Mouse (Mus musculus): ENCODE measurements around the gene Ppfia3. TPM values are rescaled to one million over a fixed set of nuclear protein-coding genes. Genes with fewer than 3 reads are reported as not detected.
"Not testable (repeated sequence)": the region's sequence is repeated elsewhere in the genome, so short reads cannot be mapped to it uniquely, and the experiment has no call there.

Gene Ppfia3
- total RNA-seq, 2 experiments from 2014 or later: 0.08 to 0.10 TPM

DNA sequence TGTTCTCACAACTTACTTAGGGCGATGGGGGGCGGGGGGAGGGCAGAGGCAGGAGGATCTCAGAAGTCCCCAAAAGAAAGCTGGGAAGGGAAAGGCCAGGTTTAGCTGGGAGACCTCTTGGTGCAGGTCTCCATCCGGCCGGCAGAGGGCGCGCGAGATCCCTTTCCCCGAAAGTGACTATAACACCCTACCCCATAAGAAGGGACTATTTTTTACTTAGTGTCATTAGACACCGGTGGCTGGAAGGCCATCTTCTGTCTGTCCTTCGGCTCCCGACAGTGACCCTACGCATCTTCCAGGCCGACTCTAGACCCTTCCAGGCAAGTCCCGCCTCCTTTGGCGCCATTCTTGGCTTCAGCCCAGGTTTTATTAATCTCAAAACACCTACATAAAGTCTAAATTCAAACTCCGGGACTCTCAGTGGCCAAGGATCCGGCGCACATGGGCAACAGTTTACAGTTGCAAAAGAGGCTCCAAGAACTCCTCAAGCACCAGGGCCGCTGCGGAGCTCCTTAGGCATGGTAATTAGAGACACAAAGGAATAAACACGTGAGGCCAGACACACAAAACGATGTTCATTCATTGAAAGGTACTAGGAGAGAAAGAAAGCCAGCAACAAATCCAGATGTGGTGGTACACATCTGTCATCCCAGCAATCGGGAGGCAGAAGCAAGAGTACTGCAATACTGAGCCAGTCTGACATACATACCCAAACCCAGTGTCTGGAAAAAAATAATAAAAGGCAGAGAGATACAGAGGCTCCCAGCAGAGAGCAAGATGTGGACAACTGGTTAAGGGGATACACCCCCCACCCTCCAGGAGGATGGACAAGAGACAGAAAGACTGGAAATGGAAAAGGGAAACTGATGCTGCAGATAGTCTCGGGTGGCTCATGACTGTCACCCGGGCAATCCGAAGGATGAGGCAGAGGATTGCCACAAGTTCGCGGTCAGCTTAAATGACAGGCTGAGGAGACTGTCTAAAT lies 38.6 kb upstream of the Ppfia3 start, which contains the start of gene Kcna7:
Gene Kcna7 (plus strand): TSS at position 563 of the 985 bp plus-strand sequence.
- intact Hi-C loops (cut with DNase I): loop anchor here (1.0 kb wide), 2 partner anchors 29 to 33 kb away; partner anchors contain the start of genes Gys1 and Ruvbl2
- DNase-seq: peak; percentile 88
- peak within 1 kb of the TSS; percentile 81 for H3K4me3 ChIP-seq
- TF ChIP-seq CTCF (IDR thresholded peaks at IDR 0.05): peak; percentile 97
- peak within 1 kb of the TSS; percentile 98 for H3K27ac ChIP-seq

DNA sequence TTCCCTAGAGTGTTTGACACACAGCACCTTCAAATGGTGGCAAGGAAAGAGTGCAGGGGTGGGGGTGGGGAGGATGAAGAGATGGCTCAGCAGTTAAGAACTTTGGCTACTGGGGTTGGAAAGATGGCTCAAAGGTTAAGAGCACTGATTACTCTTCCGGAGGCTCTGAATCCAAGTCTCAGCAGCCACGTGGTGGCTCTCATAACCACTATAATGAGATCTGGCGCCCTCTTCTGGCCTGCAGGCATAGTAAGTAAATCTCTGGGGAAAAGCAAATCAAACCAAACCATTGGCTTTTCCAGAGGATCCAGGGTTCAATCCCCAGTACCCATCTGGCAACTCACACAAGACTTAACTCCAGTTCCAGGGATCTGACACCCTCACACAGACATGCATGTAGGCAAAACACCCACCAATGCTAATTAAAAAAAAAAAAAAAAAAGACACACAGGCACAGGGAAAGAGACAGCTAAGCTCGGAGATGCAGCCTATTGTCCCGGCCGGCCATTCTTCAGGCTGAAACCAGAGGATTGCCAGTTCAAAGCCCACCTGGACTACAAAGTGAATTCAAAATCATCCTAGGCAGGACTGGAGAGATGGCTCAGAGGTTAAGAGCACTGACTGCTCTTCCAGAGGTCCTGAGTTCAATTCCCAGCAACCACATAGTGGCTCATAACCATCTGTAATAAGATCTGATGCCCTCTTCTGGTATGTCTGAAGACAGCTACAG lies 36.9 kb upstream of the Ppfia3 start:
- TF ChIP-seq CTCF (IDR thresholded peaks at IDR 0.05): peak; percentile 68
- Histone ChIP-seq H3K4me3 (no peak overlapping the region; the same call in 1 of the 2 replicates), H3K27ac (peak overlapping the region; percentile 43; the same call in 1 of the 2 replicates)
- DNase-seq: peak; percentile 75
- intact Hi-C loops (cut with DNase I): no loop called here

DNA sequence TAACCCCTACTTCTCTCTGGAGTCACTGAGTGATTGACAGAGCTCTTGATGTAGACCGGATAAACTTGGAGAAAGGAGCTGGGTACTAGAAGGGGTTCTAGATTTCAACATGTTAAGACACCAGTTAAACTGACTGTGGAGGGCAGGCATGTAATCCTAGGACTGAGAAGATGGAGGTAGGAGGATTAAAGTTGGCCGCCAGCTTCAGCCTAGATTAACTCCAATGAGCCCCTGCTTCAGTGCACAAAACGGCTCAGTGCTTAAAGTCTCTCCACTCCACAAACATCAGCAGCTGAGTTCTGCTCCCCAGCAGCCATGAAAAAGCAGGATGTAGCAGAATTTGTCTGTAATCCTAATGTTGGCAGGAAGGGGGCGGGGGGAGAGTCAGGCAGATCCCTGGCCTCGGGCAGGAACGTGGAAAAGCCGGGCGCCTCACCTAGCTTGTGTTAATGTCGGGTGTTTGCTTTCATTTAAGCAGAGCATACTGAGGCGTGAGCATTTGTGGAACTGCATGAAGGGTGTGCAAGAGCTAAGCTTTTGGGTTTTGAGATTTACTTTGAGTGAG lies 34.8 kb upstream of the Ppfia3 start:
- no peak for DNase-seq
- intact Hi-C loops (cut with DNase I): no loop called here
- H3K27ac ChIP-seq: no peak overlapping the region
- no peak for TF ChIP-seq CTCF (IDR thresholded peaks at IDR 0.05)
- H3K4me3 ChIP-seq: no peak overlapping the region

DNA sequence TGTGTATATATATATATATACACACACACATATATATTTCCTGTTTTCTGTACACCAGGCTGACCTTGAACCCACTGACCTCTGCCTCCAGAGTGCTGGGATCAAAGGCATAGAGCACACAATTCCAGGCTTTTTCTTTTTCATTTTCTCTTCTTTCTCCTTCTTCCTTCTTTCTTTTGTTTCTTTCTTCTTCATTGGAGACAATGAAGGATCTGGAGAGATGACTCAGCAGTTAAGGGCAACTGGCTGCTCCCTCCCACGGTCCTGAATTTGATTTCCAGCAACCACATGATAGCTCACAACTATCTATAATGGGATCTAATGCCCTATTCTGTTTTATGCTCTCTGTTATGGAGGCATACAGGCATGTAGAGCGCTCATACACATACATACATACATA lies 30.0 kb upstream of the Ppfia3 start:
- DNase-seq: no peak
- intact Hi-C loops (cut with DNase I): no loop called here
- peak overlapping the region; percentile 99; the same call in 1 of the 2 replicates for H3K27ac ChIP-seq
- H3K4me3 ChIP-seq: no peak overlapping the region
- TF ChIP-seq CTCF (IDR thresholded peaks at IDR 0.05): no peak

DNA sequence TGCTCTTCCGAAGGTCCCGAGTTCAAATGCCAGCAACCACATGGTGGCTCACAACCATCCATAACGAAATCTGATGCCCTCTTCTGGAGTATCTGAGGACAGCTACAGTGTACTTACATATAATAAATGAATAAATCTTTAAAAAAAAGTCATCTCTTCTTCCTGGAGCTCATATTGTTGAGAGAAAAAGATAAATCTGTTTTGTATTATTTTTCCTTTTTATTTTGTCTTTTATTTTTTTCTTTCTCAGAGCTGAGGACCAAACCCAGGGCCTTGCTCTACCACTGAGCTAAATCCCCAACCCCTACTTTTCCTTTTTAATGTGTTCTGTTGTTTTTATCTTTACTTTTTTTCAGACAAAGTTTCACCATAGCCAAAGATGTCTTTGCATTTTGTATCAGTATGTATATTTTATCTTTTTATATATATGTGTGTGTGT lies 29.5 kb upstream of the Ppfia3 start:
- intact Hi-C loops (cut with DNase I): not testable (repeated sequence)
- TF ChIP-seq CTCF (IDR thresholded peaks at IDR 0.05): peak; percentile 47

DNA sequence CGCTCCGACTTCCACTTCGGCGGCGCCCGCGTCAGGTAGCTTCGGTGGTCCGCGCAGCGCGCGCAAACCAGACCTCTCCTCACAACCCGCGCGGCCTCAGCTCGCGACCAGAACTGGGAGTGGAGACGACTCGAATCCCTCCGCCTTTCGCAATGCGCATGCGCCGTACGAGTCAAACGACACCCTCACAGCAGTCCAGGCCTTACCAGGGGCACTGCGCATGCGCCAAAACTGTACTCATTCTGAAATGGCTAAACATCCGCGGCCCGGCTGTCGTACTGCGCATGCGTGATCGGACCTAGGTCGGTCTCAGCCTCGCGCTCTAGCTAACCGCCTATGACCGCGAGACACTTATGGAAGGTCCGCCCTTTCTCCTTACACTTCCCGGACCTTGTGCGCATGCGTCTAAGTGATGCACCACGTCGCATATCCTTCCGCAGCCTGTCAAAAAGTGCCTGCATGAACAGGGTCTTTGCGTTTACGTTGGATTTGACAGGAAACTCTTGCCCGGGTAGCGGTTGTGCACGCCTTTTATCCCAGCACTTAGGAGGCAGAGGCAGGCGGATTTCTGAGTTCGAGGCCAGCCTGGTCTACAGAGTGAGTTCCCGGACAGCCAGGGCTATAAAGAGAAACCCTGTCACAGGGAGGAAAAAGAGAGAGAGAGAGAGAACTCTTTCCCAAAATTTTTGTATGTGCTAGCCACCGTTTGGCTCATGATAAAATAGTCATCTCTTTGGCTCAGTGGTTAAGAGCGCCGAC lies 28.9 kb upstream of the Ppfia3 start, which contains the start of gene Snrnp70:
Gene Snrnp70 (minus strand): TSS at position 165 of the 759 bp plus-strand sequence.
- TF ChIP-seq CTCF (IDR thresholded peaks at IDR 0.05): no peak
- peak within 1 kb of the TSS; percentile 98 for H3K4me3 ChIP-seq
- H3K27ac ChIP-seq: peak within 1 kb of the TSS; percentile 99
- intact Hi-C loops (cut with DNase I): no loop called here
- DNase-seq: peak; percentile 100

More for the DNA sequence above, 29.5 kb upstream of the Ppfia3 start:
- not testable (repeated sequence) for DNase-seq
- H3K4me3 ChIP-seq: peak overlapping the region; percentile 79
- H3K27ac ChIP-seq: peak overlapping the region; percentile 99

DNA sequence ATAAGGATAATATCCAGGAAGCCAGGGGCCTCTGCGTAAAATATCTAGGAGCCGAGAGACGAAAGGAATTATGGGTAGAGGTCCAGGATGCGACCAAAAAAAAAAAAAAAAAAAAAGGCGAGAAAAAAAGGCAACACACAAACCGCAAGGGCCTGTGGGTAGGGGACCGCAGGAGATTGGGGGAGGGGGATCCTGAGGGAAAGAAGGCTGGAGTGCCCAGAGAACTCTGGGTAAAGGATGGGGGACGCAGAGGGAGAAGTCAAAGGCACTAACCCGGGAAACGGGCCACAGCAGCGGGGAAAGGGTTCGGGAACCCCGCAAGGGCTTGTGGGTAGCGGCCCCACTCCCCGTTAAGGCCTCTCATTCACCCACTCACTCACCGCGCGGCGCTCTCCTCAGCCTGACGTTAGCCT lies 28.3 kb upstream of the Ppfia3 start:
- TF ChIP-seq CTCF (IDR thresholded peaks at IDR 0.05): no peak
- peak overlapping the region; percentile 98 for H3K4me3 ChIP-seq
- intact Hi-C loops (cut with DNase I): no loop called here
- DNase-seq: no peak
- H3K27ac ChIP-seq: peak overlapping the region; percentile 99

DNA sequence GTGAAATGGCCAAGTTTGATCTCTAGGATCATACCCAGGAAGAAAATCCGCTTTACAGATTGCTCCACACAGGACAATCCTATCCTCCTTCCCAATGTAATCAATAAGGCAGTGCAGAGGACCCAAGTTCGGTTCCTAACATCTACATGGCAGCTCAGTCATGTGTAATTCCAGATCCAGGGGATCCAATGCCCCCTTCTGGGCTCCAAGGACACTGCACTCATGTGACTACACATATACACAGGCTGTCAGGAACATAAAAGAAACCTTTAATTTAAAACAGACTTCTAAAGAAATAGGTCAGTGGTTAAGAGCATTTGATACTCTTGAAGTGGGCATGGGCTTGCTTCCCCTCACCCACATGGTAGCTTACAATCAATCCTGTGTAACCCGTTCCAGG lies 19.3 kb upstream of the Ppfia3 start:
- Histone ChIP-seq H3K27ac (no peak overlapping the region), H3K4me3 (no peak overlapping the region)
- intact Hi-C loops (cut with DNase I): no loop called here
- peak; percentile 7; the same call in 1 of the 2 replicates for TF ChIP-seq CTCF (IDR thresholded peaks at IDR 0.05)
- no peak for DNase-seq

DNA sequence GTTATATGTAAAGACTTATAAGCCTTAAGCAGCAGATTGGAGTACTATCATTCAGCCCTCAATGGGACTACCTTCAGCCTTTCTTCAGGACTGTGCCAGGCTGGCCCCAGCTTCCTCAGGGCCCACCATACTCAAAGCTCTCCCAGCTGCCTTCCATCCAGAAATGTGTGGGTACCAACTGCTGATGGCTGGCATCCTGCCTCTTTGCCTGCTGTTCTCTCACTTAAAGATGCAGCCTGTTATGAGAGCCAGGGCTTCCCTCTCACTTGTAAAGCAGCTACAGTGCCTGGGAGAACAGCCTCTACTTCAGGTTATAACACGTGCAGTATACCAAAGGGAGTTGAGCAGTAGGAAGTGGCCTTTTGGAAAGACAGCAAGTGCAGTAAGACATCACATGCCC lies 9.2 kb upstream of the Ppfia3 start:
- intact Hi-C loops (cut with DNase I): no loop called here
- no peak for DNase-seq
- TF ChIP-seq CTCF (IDR thresholded peaks at IDR 0.05): no peak
- H3K27ac ChIP-seq: no peak overlapping the region
- H3K4me3 ChIP-seq: no peak overlapping the region

DNA sequence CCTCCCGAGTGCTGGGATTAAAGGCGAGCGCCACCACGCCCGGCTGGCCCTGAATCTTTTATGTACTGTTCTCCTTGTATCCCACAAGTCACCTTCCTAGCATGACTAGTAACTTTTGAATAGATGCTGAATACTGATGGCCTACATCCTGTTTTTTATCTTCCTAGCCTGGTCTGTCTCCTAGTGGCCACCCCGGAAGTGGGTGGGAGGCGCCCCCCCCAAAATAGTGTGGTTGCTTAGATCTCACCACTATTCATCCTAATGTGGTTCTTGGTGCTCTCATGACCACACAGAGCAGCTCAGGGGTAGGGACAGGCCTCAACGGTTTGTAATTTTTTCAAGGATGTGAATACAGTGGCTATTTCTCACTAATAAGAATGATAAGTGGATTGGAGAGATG lies 7.8 kb upstream of the Ppfia3 start:
- Histone ChIP-seq H3K27ac (no peak overlapping the region), H3K4me3 (no peak overlapping the region)
- intact Hi-C loops (cut with DNase I): no loop called here
- no peak for DNase-seq
- TF ChIP-seq CTCF (IDR thresholded peaks at IDR 0.05): no peak

DNA sequence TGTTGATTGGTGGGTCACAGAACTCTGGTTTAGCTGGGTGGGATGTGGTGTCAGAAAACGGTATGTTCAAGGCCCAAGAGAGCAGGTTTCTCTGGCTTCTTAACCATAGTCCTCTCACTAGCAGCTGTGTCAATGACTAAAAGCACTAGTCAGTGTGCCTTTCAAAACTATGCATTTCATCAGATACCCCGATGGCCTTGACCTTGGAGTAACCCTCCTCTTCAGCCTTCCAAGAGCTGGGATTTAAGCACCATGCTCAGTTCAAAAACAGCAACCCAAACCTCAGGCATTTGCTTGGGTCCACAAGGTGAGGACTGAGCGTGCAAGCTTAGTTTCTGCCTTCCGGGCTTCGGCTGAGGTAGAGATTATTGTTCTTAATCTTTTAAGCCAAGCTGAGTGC lies 5.6 kb upstream of the Ppfia3 start:
- Histone ChIP-seq H3K27ac (no peak overlapping the region), H3K4me3 (no peak overlapping the region)
- DNase-seq: no peak
- no peak for TF ChIP-seq CTCF (IDR thresholded peaks at IDR 0.05)
- intact Hi-C loops (cut with DNase I): no loop called here

Data from gastrocnemius, adult 2 months (tissue).